Mouse (Mus musculus) liver (tissue): ENCODE measurements at regions not wholly inside any gene's neighbourhood (a gene's known extent, or its start where the extent isn't known, plus 50 kb on each side); places are given as distances from the start of the nearest gene placed in this dataset.
"Not testable (repeated sequence)": the region's sequence is repeated elsewhere in the genome, so short reads cannot be mapped to it uniquely, and the experiment has no call there.

Experiments
- DNase-seq: peaks from one replicate; pipeline ENCODE4 v3.0.0-alpha.2; 2020; ENCODE audit warnings: mixed read lengths

GRCm38 (mm10) chr9:41429711-41430390 lies 268.4 kb upstream of the Ubash3b start:
- no peak for DNase-seq

- no peak for DNase-seq
Measured at GRCm38 (mm10) chr9:41429236-41429635, 267.7 kb upstream of the Ubash3b start.

- DNase-seq: no peak
Measured at GRCm38 (mm10) chr9:41426698-41427097, 265.2 kb upstream of the Ubash3b start.

- no peak for DNase-seq
Measured at GRCm38 (mm10) chr9:41425225-41425624, 263.7 kb upstream of the Ubash3b start.

GRCm38 (mm10) chr9:41413791-41414190 lies 252.3 kb upstream of the Ubash3b start:
- no peak for DNase-seq

GRCm38 (mm10) chr9:41413091-41413490 lies 251.6 kb upstream of the Ubash3b start:
- not testable (repeated sequence) for DNase-seq

- DNase-seq: no peak
Measured at GRCm38 (mm10) chr9:41412174-41412757, 250.8 kb upstream of the Ubash3b start.

- DNase-seq: no peak
Measured at GRCm38 (mm10) chr9:41408301-41408700, 246.8 kb upstream of the Ubash3b start.

- no peak for DNase-seq
Measured at GRCm38 (mm10) chr9:41407078-41407477, 245.6 kb upstream of the Ubash3b start.

GRCm38 (mm10) chr9:41402942-41403341 lies 241.4 kb upstream of the Ubash3b start:
- DNase-seq: no peak

GRCm38 (mm10) chr9:41400950-41401349 lies 239.5 kb upstream of the Ubash3b start:
- no peak for DNase-seq

GRCm38 (mm10) chr9:41395471-41395870 lies 234.0 kb upstream of the Ubash3b start:
- DNase-seq: no peak

- DNase-seq: no peak
Measured at GRCm38 (mm10) chr9:41391591-41392320, 230.3 kb upstream of the Ubash3b start.

- DNase-seq: no peak
Measured at GRCm38 (mm10) chr9:41379283-41379682, 217.8 kb upstream of the Ubash3b start.

GRCm38 (mm10) chr9:41378627-41379231 lies 217.2 kb upstream of the Ubash3b start:
- no peak for DNase-seq

GRCm38 (mm10) chr9:41377701-41378626 lies 216.5 kb upstream of the Ubash3b start:
- no peak for DNase-seq

- DNase-seq: no peak
Measured at GRCm38 (mm10) chr9:41376948-41377700, 215.6 kb upstream of the Ubash3b start.

GRCm38 (mm10) chr9:41375984-41376651 lies 214.6 kb upstream of the Ubash3b start:
- no peak for DNase-seq

- no peak for DNase-seq
Measured at GRCm38 (mm10) chr9:41374591-41375481, 213.3 kb upstream of the Ubash3b start.

- DNase-seq: no peak
Measured at GRCm38 (mm10) chr9:41366405-41366804, 204.9 kb upstream of the Ubash3b start.
